Mouse (Mus musculus) adrenal gland, postnatal 14 days (tissue): ENCODE data around the gene Ece2. TPM values are rescaled to one million over a fixed set of nuclear protein-coding genes. Genes with fewer than 3 reads are reported as not detected.
A peak's percentile ranks its signal among the peaks of the same experiment; 100 is the strongest.

ENCODE experiments used
- DNase-seq: peaks from one replicate; pipeline ENCODE4 v3.0.0; 2021; ENCODE audit warnings: mixed read lengths
- long read RNA-seq, 2 experiments: library from polyadenylated mRNA; stranded (forward); transcript quantifications; one replicate each; pipeline ENCODE4 v2.0.0; 2021
- total RNA-seq: library from RNA; stranded (reverse); gene quantifications from 2 replicates; pipeline ENCODE4 v1.2.3, GENCODE M21; 2021

Ece2 gene
- 12.1 and 13.2 TPM in 2 replicates for total RNA-seq
- long read RNA-seq, experiment 1, partial matches to known transcripts, result 1 of 3 reads
- long read RNA-seq, experiment 1, other reads (novel, unspliced or antisense), result 2 of 3 reads
- long read RNA-seq, experiment 2, partial matches to known transcripts, result 0 of 4 reads
- long read RNA-seq, experiment 2, other reads (novel, unspliced or antisense), result 4 of 4 reads

DNA sequence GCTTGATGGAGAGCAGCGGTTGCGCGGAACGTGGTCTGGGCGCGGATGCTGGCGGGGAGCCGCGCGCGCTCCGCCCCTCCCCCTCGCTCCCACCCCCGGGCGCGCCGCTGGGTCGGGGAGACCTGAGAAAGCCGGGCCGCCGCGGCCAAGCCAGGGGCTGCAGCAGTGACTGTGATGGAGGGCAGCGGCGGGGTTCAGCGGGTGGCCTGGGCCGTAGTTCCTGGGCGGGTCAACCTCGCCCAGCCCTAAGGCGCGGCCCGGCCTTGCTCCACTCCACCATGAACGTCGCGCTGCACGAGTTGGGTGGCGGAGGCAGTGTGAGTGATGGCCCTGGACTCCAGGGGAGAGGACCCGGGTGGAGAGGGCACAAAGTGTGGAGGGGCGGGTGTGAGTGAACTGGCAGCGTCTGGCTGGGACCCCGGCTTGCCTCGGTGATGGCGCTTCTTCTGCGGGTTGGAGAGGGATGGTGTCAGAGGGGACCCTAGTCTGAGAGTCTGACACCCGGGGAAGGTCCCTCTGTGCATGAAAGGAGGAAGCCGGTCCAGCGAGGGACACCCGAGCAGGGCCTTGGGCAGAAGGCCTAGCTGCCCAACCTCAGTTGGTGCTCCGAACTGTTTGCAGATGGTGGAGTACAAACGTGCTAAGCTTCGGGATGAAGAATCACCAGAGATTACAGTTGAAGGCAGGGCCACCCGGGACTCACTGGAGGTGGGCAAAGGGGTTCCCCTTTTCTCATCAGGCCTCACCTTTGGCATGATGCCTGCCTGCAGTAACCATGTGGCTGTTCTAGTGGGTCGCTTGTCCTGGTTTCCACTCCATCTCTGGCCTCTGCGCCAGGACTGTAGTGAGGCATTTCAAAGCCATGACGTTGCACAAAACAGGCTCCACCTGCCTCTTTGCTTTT, at the start of gene Ece2:
Gene Ece2, plus strand, starts transcription at position 98 of the 904 bp plus-strand sequence.
- DNase-seq, result peak; percentile 59

DNA sequence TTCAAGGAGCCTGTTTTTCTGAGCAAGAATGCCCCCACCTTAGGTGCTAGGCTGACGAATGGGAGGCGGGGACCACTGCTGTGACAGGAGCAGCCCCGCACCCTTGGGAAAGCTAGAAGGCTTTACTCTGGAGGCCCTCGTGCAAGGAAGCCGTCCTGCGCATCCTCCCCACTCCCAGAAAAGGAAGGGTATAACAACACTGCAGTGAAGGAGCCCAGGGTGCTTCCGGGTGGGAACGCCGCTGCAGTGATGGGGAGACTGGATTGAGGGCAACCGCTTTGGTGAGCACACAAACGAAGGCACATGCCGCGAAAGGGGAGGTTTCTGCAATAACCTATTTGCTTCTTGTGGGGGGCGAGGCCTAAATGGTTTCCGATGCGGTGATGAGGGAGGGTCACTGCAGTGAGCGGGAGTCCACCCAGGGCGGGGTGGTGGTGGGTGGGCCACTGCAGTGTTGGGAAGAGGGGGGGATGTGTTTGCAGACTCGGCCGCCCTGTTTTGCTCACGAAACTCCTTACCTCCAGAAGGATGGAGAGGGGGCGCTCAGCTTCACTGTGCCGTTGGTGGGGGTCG, 40.2 kb upstream of the Ece2 start, which contains the start of gene Vwa5b2:
Gene Vwa5b2, plus strand, starts transcription at position 106 of the 573 bp plus-strand sequence.
- DNase-seq, result no peak

- peak; percentile 45 for DNase-seq
Measured at GRCm38 (mm10) chr16:20589939-20590679, 39.5 kb upstream of the Ece2 start.

DNA sequence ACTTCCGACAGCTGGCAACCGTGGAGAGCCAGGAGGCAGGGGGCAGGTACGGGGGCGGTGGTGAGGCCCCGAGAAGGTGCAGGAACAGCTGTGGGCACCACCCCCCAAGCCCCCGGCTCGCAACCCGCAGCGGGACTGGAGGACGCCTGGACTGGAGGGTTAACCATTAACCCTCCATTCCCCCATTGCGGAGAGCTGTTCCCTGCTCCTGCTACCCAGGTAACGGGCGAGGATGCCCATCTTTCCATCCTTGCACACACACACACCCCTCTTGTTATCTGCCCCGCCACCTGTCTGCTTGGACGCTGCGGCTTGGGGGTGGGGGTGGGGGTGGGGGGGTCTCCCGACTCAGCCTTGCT, 39.0 kb upstream of the Ece2 start:
- no peak for DNase-seq

GRCm38 (mm10) chr16:20591076-20591705, 38.4 kb upstream of the Ece2 start:
- DNase-seq, result peak; percentile 12

DNA sequence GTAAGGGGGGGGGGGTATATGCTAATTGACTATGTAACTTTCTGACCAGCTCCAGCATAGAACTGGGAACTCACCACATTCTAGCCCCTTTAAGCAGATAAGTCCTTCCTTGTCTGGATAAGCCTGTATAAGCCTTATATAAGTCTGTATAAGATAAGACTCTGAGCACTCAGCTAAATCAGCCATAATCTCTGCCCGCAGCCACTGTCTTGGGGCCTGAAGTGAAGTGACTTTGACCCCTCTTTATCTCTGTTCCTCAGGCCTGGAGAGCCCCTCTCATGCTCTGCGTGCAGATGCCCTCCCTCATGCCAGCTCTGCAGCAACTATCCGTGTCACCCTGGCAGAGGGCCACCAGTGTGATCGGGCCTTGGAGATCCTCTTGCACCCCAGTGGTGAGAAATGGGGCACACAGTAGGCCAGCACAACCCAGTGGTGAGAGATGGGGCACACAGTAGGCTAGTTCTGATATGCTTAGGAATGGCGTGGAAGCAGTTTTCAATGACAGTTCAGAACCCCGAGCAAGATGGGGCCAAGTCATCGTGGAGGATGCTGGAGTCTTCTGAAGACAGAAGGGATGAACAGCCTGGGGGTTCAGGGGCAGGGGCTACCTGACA, 34.5 kb upstream of the Ece2 start:
- DNase-seq, result no peak

DNA sequence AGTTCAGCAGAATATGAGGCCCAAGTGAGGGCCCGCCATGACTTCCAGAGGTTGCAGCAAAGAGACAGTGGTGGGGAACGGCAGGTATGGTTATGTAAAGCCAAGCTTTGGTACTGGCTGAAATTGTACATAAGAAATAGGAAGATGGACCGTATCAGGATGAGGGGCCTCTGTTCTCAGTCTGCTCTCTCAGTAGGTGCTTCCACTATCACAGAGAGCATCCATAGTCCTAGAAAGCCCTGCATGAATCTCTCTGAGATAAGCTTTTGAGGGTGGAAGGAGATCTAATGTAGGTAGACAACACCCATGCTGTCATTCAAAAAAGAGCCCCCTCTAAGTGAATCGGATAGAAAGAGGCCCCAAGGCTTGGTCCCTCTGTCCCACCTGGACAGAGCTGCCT, 33.9 kb upstream of the Ece2 start:
- no peak for DNase-seq

DNA sequence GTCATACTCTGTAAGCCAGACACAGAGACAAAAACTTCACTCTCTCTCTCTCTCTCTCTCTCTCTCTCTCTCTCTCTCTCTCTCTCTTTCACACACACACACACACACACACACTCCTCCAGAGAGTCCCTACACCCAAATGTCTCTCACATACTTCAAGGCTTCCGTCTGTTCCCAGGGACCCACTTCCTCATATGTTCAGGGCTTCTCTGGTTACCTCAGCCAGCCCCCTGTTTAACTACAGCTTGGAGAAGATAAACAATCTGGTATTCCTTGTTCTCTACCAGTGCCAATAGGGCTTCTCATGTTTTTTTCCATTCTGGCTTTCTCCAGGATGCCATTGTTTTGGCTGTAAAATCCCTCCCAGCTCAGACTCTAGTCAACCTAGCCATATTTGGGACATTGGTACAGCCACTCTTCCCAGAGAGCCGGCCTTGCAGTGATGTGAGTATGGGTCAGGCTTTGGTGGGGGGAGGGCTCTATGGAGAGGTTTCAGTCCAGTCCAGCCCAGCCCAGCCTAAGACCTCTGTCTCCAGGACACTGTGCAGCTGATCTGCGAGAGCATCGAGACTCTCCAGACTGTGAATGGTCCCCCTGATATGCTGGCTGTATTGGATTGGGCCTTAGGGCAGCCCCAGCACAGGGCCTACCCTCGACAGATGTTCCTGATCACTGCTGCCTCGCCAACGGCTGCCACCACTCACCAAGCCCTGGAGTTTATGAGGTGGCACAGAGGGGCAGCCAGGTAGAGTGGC, 32.8 kb upstream of the Ece2 start:
- DNase-seq, result no peak

DNA sequence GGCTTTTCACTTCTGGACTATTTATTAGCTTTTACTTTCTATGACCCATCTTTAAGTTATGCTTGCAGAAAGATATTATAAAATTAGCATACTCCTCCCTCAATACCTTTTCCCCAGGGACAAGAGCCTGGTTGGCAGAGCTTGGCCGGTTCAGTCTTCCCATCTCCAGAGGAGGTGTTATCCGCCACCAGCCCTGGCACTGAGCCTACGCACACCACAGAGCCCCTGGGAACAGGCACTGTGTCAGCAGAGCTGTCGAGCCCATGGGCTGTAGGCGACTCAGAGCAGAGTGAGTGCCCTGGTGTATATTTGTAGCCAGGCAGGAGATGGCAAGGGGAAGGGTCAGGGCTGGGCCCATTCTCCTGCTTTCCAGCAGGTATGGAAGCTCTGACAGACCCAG, 29.1 kb upstream of the Ece2 start:
- DNase-seq, result no peak

DNA sequence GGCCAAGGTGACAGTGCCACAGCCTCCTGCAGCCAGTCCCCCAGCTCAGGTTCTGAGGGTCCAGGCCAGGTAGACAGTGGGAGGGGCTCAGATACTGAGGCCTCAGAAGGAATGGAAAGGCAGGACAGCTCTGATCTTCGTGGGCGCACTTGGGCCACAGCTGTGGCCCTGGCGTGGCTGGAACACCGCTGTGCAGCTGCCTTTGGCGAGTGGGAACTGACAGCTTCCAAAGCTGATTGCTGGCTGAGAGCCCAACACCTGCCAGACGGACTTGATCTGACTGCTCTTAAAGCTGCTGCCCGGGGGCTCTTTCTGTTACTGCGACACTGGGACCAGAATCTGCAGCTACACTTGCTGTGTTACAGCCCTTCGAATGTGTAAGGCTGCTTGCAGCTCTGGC, 24.9 kb upstream of the Ece2 start:
- DNase-seq, result no peak

DNA sequence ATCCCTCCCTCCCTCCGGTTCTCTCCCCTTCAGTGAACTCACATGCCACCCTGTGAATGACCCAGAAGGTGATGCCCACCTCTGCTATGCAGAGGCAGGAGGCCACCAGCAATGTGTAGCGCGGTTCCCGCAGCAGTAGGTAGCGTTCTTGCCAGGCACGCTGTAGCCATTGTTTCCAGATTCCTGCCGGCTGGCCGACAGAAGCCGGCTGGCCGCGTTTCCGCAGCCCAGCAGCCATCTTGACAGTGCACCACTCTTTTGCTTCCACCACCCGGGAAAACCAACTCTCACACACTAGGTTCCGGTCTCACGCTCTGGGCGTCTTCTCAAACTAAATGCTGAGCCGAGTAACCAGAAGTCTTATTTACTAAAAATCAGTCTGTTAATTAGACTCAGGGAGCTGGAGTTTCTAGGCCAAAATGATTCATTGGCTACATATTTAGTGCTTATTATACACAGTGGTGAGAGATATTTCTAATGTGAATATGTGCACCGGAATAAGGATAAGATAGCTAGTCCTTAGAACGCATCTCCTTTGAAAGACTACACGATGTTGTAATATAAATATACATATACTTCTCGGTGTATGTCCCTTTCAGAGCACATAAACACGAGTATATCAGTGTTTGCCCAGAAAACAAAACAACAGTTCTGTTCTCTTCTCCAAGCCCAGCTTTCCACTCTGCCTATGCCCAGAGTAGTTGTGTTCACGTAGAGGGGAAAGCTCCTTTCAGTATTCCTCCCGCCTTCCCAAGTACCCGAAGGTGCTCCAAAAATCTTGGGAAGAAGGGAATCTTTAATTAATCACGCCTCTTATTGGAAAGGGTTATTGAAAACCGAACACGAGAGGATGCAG, 18.9 kb upstream of the Ece2 start:
- DNase-seq, result peak; percentile 85

- peak; percentile 94 for DNase-seq
Measured at GRCm38 (mm10) chr16:20611357-20612227, 18.0 kb upstream of the Ece2 start, which contains the start of the genes Eef1akmt4, Gm49333 and Alg3. Gene Eef1akmt4, plus strand, starts transcription at chr16:20611593. Gene Gm49333, plus strand, starts transcription at chr16:20611610. Gene Alg3, minus strand, starts transcription at chr16:20611735.

DNA sequence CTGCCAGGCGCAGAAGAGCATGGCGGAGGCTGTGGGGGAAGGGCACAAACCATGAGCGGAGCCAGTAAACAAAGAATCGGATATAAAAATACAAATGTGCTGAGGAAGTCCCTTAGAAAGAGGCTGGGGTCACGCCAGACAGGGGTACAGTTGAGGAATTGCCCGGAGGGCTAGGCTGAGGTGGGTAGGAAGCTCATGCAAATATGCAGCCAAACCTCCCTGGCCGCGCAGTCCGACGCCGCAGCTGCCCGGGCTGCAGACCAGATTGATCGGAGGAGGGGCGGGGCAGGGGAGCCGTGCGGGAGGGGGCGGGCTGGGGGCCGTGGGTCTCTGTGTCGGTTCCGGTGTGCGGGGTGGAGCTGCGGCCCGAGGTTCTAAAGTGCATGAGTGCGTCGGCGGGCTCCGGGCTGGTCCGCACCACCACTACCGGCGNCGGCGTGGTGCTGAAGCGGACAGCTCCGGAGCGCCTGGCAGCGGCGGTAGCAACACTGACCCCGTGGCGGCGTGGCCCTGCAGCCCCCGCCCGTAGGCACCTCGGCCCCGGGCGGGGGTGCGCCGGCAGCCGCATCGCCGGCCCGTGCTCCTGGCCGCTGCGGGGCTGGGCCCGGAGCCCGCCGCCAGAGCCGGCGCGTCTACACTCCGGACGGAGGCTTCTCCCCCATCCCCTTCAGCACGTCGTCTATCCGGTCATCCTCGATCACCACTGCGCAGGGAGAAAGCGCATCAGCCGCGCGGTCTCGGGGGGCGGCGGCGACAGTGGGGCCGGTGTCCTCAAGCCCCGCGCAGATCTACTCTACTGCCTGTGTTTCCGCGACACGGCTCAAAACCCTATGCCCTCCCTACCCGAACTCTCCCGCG, 9.9 kb upstream of the Ece2 start:
- peak; percentile 62 for DNase-seq

DNA sequence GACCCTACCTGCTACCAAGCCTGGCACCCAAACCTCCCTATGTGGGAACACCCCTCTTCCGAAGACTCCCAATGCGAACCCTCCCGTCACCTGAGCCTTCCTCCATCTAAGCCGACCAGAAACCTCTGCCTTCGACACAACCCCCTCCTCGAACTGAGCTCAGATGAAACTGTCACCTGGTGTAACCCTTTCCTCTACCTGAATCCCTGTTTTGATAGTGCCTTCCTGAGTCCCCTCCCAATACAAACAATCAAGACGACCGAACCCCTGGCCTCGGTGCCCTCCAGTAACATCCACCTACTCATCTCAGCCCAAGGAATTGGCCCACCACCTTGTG, 9.3 kb upstream of the Ece2 start:
- DNase-seq, result peak; percentile 16

GRCm38 (mm10) chr16:20620751-20621190, 8.9 kb upstream of the Ece2 start:
- peak; percentile 24 for DNase-seq

DNA sequence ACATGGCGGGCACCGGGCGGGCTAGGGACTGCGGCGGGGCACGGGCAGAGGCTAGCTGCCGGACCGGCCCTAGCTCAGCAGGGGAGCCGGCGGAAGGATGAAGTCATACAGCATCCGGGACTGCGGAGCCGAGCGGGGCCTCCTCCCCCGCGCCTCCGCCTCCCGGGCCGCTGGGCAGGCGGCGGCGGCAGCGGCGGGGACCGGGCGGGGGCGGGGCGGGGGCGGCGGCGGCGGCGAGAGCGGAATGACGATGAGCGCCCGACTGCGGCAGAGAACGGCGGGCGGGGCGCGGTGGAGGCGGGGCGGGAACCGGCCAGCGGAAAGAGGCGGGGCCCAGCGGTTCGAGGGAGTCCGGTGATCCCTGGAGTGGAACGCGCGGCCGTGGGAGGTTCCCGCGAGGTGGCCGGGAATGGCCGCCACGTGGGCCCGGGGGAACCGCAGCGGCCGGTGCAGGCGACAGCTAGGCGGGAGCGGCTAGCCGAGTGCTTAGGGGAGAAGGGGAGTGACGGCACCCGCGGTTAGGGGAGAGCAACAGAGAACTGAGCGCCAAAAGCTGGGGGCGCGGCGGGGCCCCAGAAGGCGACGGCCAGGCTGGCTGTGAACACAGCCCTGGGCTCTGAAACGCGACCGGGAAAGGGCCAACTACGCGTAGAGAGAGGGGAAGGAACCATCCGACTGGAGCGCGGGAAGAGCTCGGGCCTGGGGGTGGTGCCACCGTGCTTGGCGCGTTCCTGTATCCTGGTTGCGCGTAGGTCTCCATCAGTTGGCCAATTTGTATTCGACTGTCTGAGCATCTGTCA, 8.2 kb upstream of the Ece2 start, which contains the start of gene Camk2n2:
Gene Camk2n2, minus strand, starts transcription at position 97 of the 800 bp plus-strand sequence.
- DNase-seq, result peak; percentile 80
